Mouse (Mus musculus) neural tube, embryonic 15.5 days (tissue): ENCODE data around the gene Krtap7-1. TPM values are rescaled to one million over a fixed set of nuclear protein-coding genes. Genes with fewer than 3 reads are reported as not detected.
A peak's percentile ranks its signal among the peaks of the same experiment; 100 is the strongest.

Experiments used
- ATAC-seq: fragments of 200-750 bp; cut with Nextera tagmentation; 2 replicates; pipeline ENCODE4 v1.8.0; 2017; ENCODE audit warnings: mild to moderate bottlenecking, moderate TSS enrichment, moderate library complexity; ENCODE audit not compliant: low FRiP score
- H3K27ac ChIP-seq: fragments of 300-500 bp; sonication (generic); replicated peaks from 2 replicates; pipeline ENCODE4 v1.5.1; 2015; ENCODE audit warnings: mild to moderate bottlenecking, inconsistent platforms
- H3K27me3 ChIP-seq: fragments of 300-500 bp; sonication (generic); replicated peaks from 2 replicates; pipeline ENCODE4 v1.6.1; 2015; ENCODE audit warnings: inconsistent platforms
- H3K36me3 ChIP-seq: fragments of 300-500 bp; sonication (generic); 2 replicates; pipeline ENCODE4 v1.6.1; 2015; ENCODE audit warnings: inconsistent platforms
- H3K4me1 ChIP-seq: fragments of 300-500 bp; sonication (generic); 2 replicates; pipeline ENCODE4 v1.6.1; 2015; ENCODE audit warnings: inconsistent platforms
- H3K4me2 ChIP-seq: fragments of 300-500 bp; sonication (generic); 2 replicates; pipeline ENCODE4 v1.6.1; 2015; ENCODE audit warnings: inconsistent platforms, mild to moderate bottlenecking, moderate library complexity
- H3K4me3 ChIP-seq: fragments of 300-500 bp; sonication (generic); replicated peaks from 2 replicates; pipeline ENCODE4 v1.5.1; 2015; ENCODE audit warnings: mild to moderate bottlenecking, inconsistent platforms
- H3K9ac ChIP-seq: fragments of 300-500 bp; sonication (generic); replicated peaks from 2 replicates; pipeline ENCODE4 v1.6.1; 2015; ENCODE audit warnings: mild to moderate bottlenecking, inconsistent platforms
- H3K9me3 ChIP-seq: fragments of 300-500 bp; sonication (generic); replicated peaks from 2 replicates; pipeline ENCODE4 v1.6.1; 2016; ENCODE audit warnings: inconsistent platforms
- WGBS: fragments of 180-500 bp; shearing (Covaris S2); methylation state at CpG from one replicate; pipeline ENCODE4 v1.1.7; 2015; ENCODE audit warnings: mixed read lengths; 5-methylcytosine and 5-hydroxymethylcytosine counted together
- polyA plus RNA-seq: library from polyadenylated mRNA; unstranded; fragments of >200 nt; fragmentation: Nextera tagmentation; extraction: Ambion mirVana; gene quantifications from 2 replicates; pipeline ENCODE4 v1.2.1, GENCODE M21; 2015

Krtap7-1 gene
- polyA plus RNA-seq: not detected in 2 replicates

DNA sequence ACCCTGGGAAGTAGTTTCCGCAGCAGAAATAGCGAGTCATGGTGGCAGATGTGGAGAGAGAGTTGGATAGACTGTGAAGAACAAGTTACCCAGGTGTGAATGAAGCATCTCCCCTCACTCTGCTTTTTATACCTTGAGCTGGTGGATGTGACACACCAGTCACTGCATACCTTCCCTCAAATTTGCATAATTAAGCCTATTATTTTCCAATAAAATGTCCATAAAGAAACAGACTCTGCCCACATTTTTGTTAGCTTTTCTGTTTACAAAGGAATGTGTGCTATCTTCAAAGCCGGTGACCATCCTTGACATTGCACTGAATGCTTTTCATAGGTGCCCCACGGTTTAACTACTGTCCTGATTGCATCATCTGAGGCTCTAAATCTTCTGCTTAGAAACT, at the start of gene Krtap7-1:
Gene Krtap7-1 (minus strand): TSS at position 101 of the 400 bp plus-strand sequence.
- no peaks in the 10 kb centered on the region for H3K27me3 ChIP-seq
- no peaks in the 10 kb centered on the region for H3K9me3 ChIP-seq
- H3K9ac ChIP-seq: no peak within 1 kb of the TSS
- peaks cover 6% of the 10 kb centered on the region for H3K4me1 ChIP-seq
- ATAC-seq: no peak
- 85% methylated on average over 4 of the region's 4 CpGs for WGBS
- no peaks in the 10 kb centered on the region for H3K36me3 ChIP-seq
- H3K4me3 ChIP-seq: no peak within 1 kb of the TSS
- no peak within 1 kb of the TSS for H3K27ac ChIP-seq
- H3K4me2 ChIP-seq: no peak within 1 kb of the TSS

GRCm38 (mm10) chr16:89550298-89550697, 42.2 kb upstream of the Krtap7-1 start:
- H3K36me3 ChIP-seq: no peaks in the 10 kb centered on the region
- no peaks in the 10 kb centered on the region for H3K27me3 ChIP-seq
- H3K4me3 ChIP-seq: no peak overlapping the region
- no peak overlapping the region for H3K4me2 ChIP-seq
- H3K27ac ChIP-seq: no peak overlapping the region
- H3K9ac ChIP-seq: no peak overlapping the region
- no peak for ATAC-seq
- no peaks in the 10 kb centered on the region for H3K4me1 ChIP-seq
- H3K9me3 ChIP-seq: no peaks in the 10 kb centered on the region

DNA sequence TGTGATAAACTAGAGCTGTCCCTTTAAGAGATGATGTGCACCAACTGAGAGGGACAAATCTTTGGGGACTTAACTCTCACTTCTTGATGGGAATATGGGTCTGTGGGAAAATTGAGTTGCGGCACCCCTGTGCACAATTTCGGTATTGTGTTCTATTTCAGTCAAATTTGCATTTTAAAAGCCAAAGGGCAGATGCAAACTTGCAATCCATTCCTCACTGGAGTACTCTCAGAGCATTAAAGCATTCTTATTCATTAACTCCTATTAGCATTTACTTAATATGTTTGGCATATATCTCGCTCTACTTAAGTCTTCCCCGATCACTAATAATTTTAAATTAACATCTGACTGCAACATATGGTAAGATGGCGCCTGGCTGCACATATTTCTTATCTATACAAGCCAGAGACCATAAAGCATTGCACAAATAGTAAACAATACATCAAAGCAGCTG, 29.9 kb upstream of the Krtap7-1 start:
- Histone ChIP-seq H3K9me3 (no peaks in the 10 kb centered on the region), H3K4me3 (no peak overlapping the region), H3K4me2 (no peak overlapping the region), H3K9ac (no peak overlapping the region), H3K27ac (no peak overlapping the region), H3K27me3 (no peaks in the 10 kb centered on the region), H3K4me1 (0 out of 2 replicates have a peak, but pooled peaks cover 3% of the 10 kb centered on the region), H3K36me3 (no peaks in the 10 kb centered on the region)
- WGBS: 20% methylated on average over 5 of the region's 5 CpGs
- peak; percentile 50; the same call in 1 of the 2 replicates for ATAC-seq

DNA sequence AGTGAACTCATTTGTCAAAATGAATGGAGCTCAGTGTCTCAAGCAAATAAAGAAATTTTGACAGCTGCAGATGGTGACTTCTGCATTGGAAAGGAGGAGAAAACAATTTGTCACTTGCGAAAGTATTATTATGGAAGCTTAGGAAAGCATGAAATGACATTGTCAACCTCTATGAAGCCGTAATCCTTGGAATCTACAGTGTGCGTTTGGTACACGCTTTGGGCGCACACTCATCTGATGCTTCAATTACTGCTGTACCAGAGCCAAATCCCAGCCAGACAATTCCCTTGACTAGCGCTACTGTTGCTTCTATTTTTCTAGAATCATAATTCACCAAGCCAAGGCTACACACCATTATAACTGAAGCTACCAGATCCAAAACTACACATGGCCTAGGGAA, 29.2 kb upstream of the Krtap7-1 start:
- no peak overlapping the region for H3K27ac ChIP-seq
- 0 out of 2 replicates have a peak, but pooled peaks cover 3% of the 10 kb centered on the region for H3K4me1 ChIP-seq
- no peak overlapping the region for H3K4me3 ChIP-seq
- no peak overlapping the region for H3K4me2 ChIP-seq
- no peaks in the 10 kb centered on the region for H3K36me3 ChIP-seq
- 68% methylated on average over 6 of the region's 6 CpGs for WGBS
- H3K27me3 ChIP-seq: no peaks in the 10 kb centered on the region
- H3K9ac ChIP-seq: no peak overlapping the region
- H3K9me3 ChIP-seq: no peaks in the 10 kb centered on the region
- no peak for ATAC-seq

DNA sequence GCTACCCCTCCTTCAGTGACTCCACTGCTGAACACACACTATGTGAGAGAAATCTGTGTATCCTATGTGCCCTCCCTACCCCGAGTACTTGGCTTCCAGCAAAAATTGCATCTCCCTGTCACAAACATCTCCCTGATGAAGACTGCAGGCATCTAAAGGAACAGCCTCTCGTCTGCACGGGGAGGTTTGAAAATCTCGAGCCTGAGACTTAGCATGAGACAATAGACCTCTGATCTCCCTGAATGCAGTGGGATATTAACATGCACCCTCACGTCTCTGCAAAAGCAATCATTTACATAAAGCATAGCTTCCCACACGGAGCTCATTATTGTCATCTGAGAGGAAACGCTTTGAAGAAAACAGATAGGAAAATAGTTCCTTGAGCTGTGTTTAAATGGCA, 22.4 kb upstream of the Krtap7-1 start:
- no peak overlapping the region for H3K9ac ChIP-seq
- ATAC-seq: peak; percentile 59
- no peaks in the 10 kb centered on the region for H3K27me3 ChIP-seq
- no peaks in the 10 kb centered on the region for H3K9me3 ChIP-seq
- H3K4me1 ChIP-seq: peaks cover 21% of the 10 kb centered on the region; the same call in 1 of the 2 replicates
- no peaks in the 10 kb centered on the region for H3K36me3 ChIP-seq
- H3K27ac ChIP-seq: peak overlapping the region; percentile 23; the same call in 1 of the 2 replicates
- H3K4me2 ChIP-seq: no peak overlapping the region
- 11% methylated on average over 7 of the region's 7 CpGs for WGBS
- H3K4me3 ChIP-seq: no peak overlapping the region

GRCm38 (mm10) chr16:89529846-89530245, 21.7 kb upstream of the Krtap7-1 start:
- Histone ChIP-seq H3K36me3 (no peaks in the 10 kb centered on the region), H3K9me3 (no peaks in the 10 kb centered on the region), H3K27ac (no peak overlapping the region), H3K9ac (no peak overlapping the region), H3K4me1 (peaks cover 21% of the 10 kb centered on the region; the same call in 1 of the 2 replicates), H3K4me2 (no peak overlapping the region), H3K27me3 (no peaks in the 10 kb centered on the region), H3K4me3 (no peak overlapping the region)
- WGBS: 51% methylated on average over 7 of the region's 7 CpGs
- ATAC-seq: no peak

- Histone ChIP-seq H3K4me1 (peaks cover 21% of the 10 kb centered on the region; the same call in 1 of the 2 replicates), H3K27ac (no peak overlapping the region), H3K36me3 (no peaks in the 10 kb centered on the region), H3K9me3 (no peaks in the 10 kb centered on the region), H3K9ac (no peak overlapping the region), H3K4me3 (no peak overlapping the region), H3K4me2 (no peak overlapping the region), H3K27me3 (no peaks in the 10 kb centered on the region)
- ATAC-seq: no peak
- WGBS: 51% methylated on average over 3 of the region's 3 CpGs
These were observed 20.3 kb upstream of the Krtap7-1 start for GRCm38 (mm10) chr16:89528380-89528779.

GRCm38 (mm10) chr16:89520996-89521395, 12.9 kb upstream of the Krtap7-1 start:
- Histone ChIP-seq H3K9me3 (no peaks in the 10 kb centered on the region), H3K4me3 (no peak overlapping the region), H3K4me2 (no peak overlapping the region), H3K27ac (no peak overlapping the region), H3K4me1 (peaks cover 3% of the 10 kb centered on the region; the same call in 1 of the 2 replicates), H3K27me3 (no peaks in the 10 kb centered on the region), H3K9ac (no peak overlapping the region), H3K36me3 (no peaks in the 10 kb centered on the region)
- no peak for ATAC-seq
- WGBS: 85% methylated on average over 4 of the region's 4 CpGs

GRCm38 (mm10) chr16:89520555-89520954, 12.4 kb upstream of the Krtap7-1 start:
- Histone ChIP-seq H3K4me1 (0 out of 2 replicates have a peak, but pooled peaks cover 3% of the 10 kb centered on the region), H3K27ac (no peak overlapping the region), H3K27me3 (no peaks in the 10 kb centered on the region), H3K36me3 (no peaks in the 10 kb centered on the region), H3K4me2 (no peak overlapping the region), H3K9me3 (no peaks in the 10 kb centered on the region), H3K4me3 (no peak overlapping the region), H3K9ac (no peak overlapping the region)
- WGBS: 97% methylated on average over 2 of the region's 2 CpGs
- ATAC-seq: no peak

DNA sequence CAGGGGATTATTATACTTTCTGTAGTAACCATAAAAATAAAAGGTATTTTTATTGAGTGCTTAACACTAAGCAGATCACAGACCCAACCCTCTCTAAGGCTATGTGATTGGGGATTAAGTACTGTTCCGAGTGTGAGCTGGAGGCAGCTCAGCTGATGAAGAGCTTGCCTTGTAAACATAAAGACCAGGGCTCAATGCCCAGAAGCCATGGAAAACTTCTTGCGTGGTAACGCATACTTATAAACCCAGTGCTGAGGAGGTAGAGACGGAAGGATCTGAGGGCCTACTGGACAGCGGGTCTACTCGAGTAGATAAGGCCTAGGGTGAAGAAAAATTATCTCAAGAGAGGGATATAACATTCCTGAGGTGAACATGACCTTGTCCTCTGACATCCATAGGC, 12.0 kb upstream of the Krtap7-1 start:
- Histone ChIP-seq H3K9me3 (no peaks in the 10 kb centered on the region), H3K4me1 (0 out of 2 replicates have a peak, but pooled peaks cover 3% of the 10 kb centered on the region), H3K4me2 (no peak overlapping the region), H3K9ac (no peak overlapping the region), H3K4me3 (no peak overlapping the region), H3K36me3 (no peaks in the 10 kb centered on the region), H3K27ac (no peak overlapping the region), H3K27me3 (no peaks in the 10 kb centered on the region)
- ATAC-seq: no peak
- 85% methylated on average over 6 of the region's 6 CpGs for WGBS

DNA sequence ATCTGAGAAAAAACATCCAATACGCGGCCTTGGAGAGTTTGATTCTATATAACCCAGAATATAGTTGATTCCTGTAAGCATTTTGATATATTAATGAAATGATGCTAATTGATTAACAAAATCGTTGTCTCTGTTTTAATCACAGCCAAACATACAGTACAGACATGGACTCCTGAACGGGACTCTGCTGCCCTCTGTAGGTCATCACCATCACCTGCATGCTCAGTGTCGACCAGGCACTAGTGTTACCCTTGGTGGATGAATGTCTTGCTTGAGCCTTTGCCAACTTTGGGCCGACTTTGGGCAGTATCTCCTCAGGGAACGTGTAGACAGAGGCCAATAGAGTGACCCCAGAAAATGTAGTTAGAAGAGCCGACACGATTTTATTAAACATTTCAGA, 9.5 kb upstream of the Krtap7-1 start:
- H3K4me1 ChIP-seq: peaks cover 10% of the 10 kb centered on the region
- WGBS: 64% methylated on average over 9 of the region's 9 CpGs
- no peaks in the 10 kb centered on the region for H3K27me3 ChIP-seq
- no peak overlapping the region for H3K4me2 ChIP-seq
- no peak overlapping the region for H3K27ac ChIP-seq
- H3K36me3 ChIP-seq: no peaks in the 10 kb centered on the region
- ATAC-seq: no peak
- H3K4me3 ChIP-seq: no peak overlapping the region
- H3K9me3 ChIP-seq: no peaks in the 10 kb centered on the region
- no peak overlapping the region for H3K9ac ChIP-seq

- Histone ChIP-seq H3K9me3 (no peaks in the 10 kb centered on the region), H3K27ac (no peak overlapping the region), H3K9ac (no peak overlapping the region), H3K4me2 (peak overlapping the region; percentile 13; the same call in 1 of the 2 replicates), H3K4me1 (peaks cover 12% of the 10 kb centered on the region), H3K36me3 (no peaks in the 10 kb centered on the region), H3K27me3 (no peaks in the 10 kb centered on the region), H3K4me3 (no peak overlapping the region)
- WGBS: 39% methylated on average over 7 of the region's 7 CpGs
- ATAC-seq: peak; percentile 23; the same call in 1 of the 2 replicates
These were observed 5.3 kb upstream of the Krtap7-1 start for GRCm38 (mm10) chr16:89513431-89513830.
